Mouse (Mus musculus): ENCODE measurements at regions not wholly inside any gene's neighbourhood (a gene's known extent, or its start where the extent isn't known, plus 50 kb on each side); places are given as distances from the start of the nearest gene placed in this dataset.

GRCm38 (mm10) chr9:52246712-52247111 lies 78.3 kb upstream of the Zc3h12c start:
- WGBS = 94% methylated on average over 1 of the region's 1 CpGs
- H3K27ac ChIP-seq = no peak overlapping the region
- no peak overlapping the region for H3K4me2 ChIP-seq
- H3K9me3 ChIP-seq = no peaks in the 10 kb centered on the region
- H3K4me3 ChIP-seq = no peak overlapping the region
- no peaks in the 10 kb centered on the region for H3K36me3 ChIP-seq (replicated peaks)
- H3K4me1 ChIP-seq = peaks cover 7% of the 10 kb centered on the region; the same call in 1 of the 2 replicates
- no peaks in the 10 kb centered on the region for H3K27me3 ChIP-seq (replicated peaks)
- no peak for ATAC-seq (replicated peaks)
- no peak overlapping the region for H3K9ac ChIP-seq

GRCm38 (mm10) chr9:52244081-52244480 lies 75.7 kb upstream of the Zc3h12c start:
- H3K9ac ChIP-seq = no peak overlapping the region
- H3K4me2 ChIP-seq = no peak overlapping the region
- 57% methylated on average over 12 of the region's 12 CpGs for WGBS
- no peak overlapping the region for H3K27ac ChIP-seq
- no peaks in the 10 kb centered on the region for H3K9me3 ChIP-seq
- peaks cover 22% of the 10 kb centered on the region for H3K4me1 ChIP-seq
- no peaks in the 10 kb centered on the region for H3K27me3 ChIP-seq (replicated peaks)
- H3K36me3 ChIP-seq (replicated peaks) = no peaks in the 10 kb centered on the region
- no peak overlapping the region for H3K4me3 ChIP-seq
- ATAC-seq (replicated peaks) = no peak

- Histone ChIP-seq H3K4me3 (no peak overlapping the region), H3K9me3 (no peaks in the 10 kb centered on the region), H3K27me3 (replicated peaks) (no peaks in the 10 kb centered on the region), H3K4me2 (no peak overlapping the region), H3K27ac (no peak overlapping the region), H3K4me1 (peaks cover 22% of the 10 kb centered on the region), H3K9ac (no peak overlapping the region), H3K36me3 (replicated peaks) (no peaks in the 10 kb centered on the region)
- no peak for ATAC-seq (replicated peaks)
- WGBS = 91% methylated on average over 2 of the region's 2 CpGs
Observed at GRCm38 (mm10) chr9:52243032-52243431, 74.7 kb upstream of the Zc3h12c start.

GRCm38 (mm10) chr9:52241577-52241976 lies 73.2 kb upstream of the Zc3h12c start:
- ATAC-seq (replicated peaks) = 0 out of 2 replicates have a peak, but pooled peaks have one; percentile 18
- Histone ChIP-seq H3K27me3 (replicated peaks) (no peaks in the 10 kb centered on the region), H3K4me3 (no peak overlapping the region), H3K4me1 (peaks cover 22% of the 10 kb centered on the region), H3K4me2 (no peak overlapping the region), H3K36me3 (replicated peaks) (no peaks in the 10 kb centered on the region), H3K9me3 (no peaks in the 10 kb centered on the region), H3K27ac (peak overlapping the region; percentile 72), H3K9ac (no peak overlapping the region)
- 25% methylated on average over 4 of the region's 4 CpGs for WGBS

GRCm38 (mm10) chr9:52240585-52241320 lies 72.4 kb upstream of the Zc3h12c start:
- peak overlapping the region; percentile 72 for H3K27ac ChIP-seq
- no peaks in the 10 kb centered on the region for H3K27me3 ChIP-seq (replicated peaks)
- peaks cover 22% of the 10 kb centered on the region for H3K4me1 ChIP-seq
- H3K36me3 ChIP-seq (replicated peaks) = no peaks in the 10 kb centered on the region
- H3K9ac ChIP-seq = no peak overlapping the region
- WGBS = 44% methylated on average over 12 of the region's 12 CpGs
- no peak overlapping the region for H3K4me2 ChIP-seq
- H3K9me3 ChIP-seq = no peaks in the 10 kb centered on the region
- peak; percentile 58 for ATAC-seq (replicated peaks)
- H3K4me3 ChIP-seq = no peak overlapping the region

- Histone ChIP-seq H3K27ac (no peak overlapping the region), H3K9ac (no peak overlapping the region), H3K4me2 (no peak overlapping the region), H3K36me3 (replicated peaks) (no peaks in the 10 kb centered on the region), H3K4me1 (no peaks in the 10 kb centered on the region), H3K4me3 (no peak overlapping the region), H3K9me3 (no peaks in the 10 kb centered on the region), H3K27me3 (replicated peaks) (no peaks in the 10 kb centered on the region)
- 70% methylated on average over 9 of the region's 9 CpGs for WGBS
- no peak for ATAC-seq (replicated peaks)
Observed at GRCm38 (mm10) chr9:52234775-52235174, 66.4 kb upstream of the Zc3h12c start.

- Histone ChIP-seq H3K36me3 (replicated peaks) (no peaks in the 10 kb centered on the region), H3K9ac (no peak overlapping the region), H3K27me3 (replicated peaks) (no peaks in the 10 kb centered on the region), H3K9me3 (no peaks in the 10 kb centered on the region), H3K27ac (no peak overlapping the region), H3K4me3 (no peak overlapping the region), H3K4me1 (no peaks in the 10 kb centered on the region; the same call in 1 of the 2 replicates), H3K4me2 (no peak overlapping the region)
- WGBS = 88% methylated on average over 9 of the region's 9 CpGs
- ATAC-seq (replicated peaks) = no peak
Observed at GRCm38 (mm10) chr9:52229589-52229988, 61.2 kb upstream of the Zc3h12c start.

- Histone ChIP-seq H3K4me3 (no peak overlapping the region), H3K27ac (no peak overlapping the region), H3K36me3 (replicated peaks) (no peaks in the 10 kb centered on the region), H3K9ac (no peak overlapping the region), H3K9me3 (no peaks in the 10 kb centered on the region), H3K4me2 (no peak overlapping the region), H3K27me3 (replicated peaks) (no peaks in the 10 kb centered on the region), H3K4me1 (peaks cover 13% of the 10 kb centered on the region)
- no peak for ATAC-seq (replicated peaks)
- WGBS = 78% methylated on average over 3 of the region's 3 CpGs
Observed at GRCm38 (mm10) chr9:52225646-52226045, 57.3 kb upstream of the Zc3h12c start.

- H3K4me3 ChIP-seq = no peak overlapping the region
- ATAC-seq (replicated peaks) = peak; percentile 90
- no peak overlapping the region for H3K9ac ChIP-seq
- WGBS = 3% methylated on average over 7 of the region's 7 CpGs
- no peaks in the 10 kb centered on the region for H3K9me3 ChIP-seq
- H3K36me3 ChIP-seq (replicated peaks) = no peaks in the 10 kb centered on the region
- H3K27me3 ChIP-seq (replicated peaks) = no peaks in the 10 kb centered on the region
- peaks cover 13% of the 10 kb centered on the region for H3K4me1 ChIP-seq
- H3K4me2 ChIP-seq = peak overlapping the region; percentile 34
- H3K27ac ChIP-seq = peak overlapping the region; percentile 78
Observed at GRCm38 (mm10) chr9:52223509-52224113, 55.2 kb upstream of the Zc3h12c start.

Measured in midbrain, embryonic 15.5 days (tissue).